ENCODE assay signal across 16 mouse cellular contexts in the genomic region with DNA sequence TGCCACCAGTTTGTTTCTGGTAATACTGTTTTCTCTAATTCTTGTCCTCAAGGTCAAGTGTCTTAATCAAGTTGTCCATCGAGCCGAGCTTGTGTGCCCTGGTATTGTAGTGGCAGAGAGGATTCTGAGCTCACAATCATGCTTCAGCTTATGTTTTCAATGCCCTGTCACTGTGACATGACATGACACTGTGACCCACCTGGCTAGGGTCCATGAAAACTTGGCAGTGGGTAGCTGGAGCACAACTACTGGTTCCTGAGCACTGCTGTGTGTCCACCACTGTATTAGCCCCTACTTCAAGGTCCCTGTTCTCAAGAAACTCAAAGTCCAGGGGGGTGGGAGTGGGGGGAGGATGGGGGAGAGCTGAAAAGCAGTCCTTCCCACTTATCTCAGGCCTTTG.
DNase-seq lines count a peak whose midpoint lies in the region; ATAC-seq and TF ChIP-seq lines count a peak whose summit lies in the region.
"Had no signal": no experiment of that assay in that cellular context is flagged by ENCODE, and none has a peak within 500 bp of the region (broad histone marks: within the 10 kb centered on the region; RNA-seq: fewer than 3 reads in every experiment).

No protein-coding gene starts in this region.

- no peak for TF ChIP-seq EP300 in heart, postnatal 0 days (IDR thresholded peaks at IDR 0.05; ENCODE audit: low read depth)

- WGBS in heart, embryonic 11.5 days (ENCODE audit: insufficient replicate concordance) = 70% methylated on average over 2 of the region's 2 CpGs
- WGBS in heart, postnatal 0 days = 35% methylated on average over 2 of the region's 2 CpGs
- WGBS in forebrain, embryonic 12.5 days = 79% methylated on average over 2 of the region's 2 CpGs

- H3K4me3 ChIP-seq in heart, embryonic 11.5 days (ENCODE audit: low read depth, low read length) = no peak overlapping the region
- H3K4me3 ChIP-seq in heart, postnatal 0 days (ENCODE audit: low read depth, low read length) = no peak overlapping the region
- H3K4me3 ChIP-seq in forebrain, embryonic 12.5 days (replicated peaks) = no peak overlapping the region
- H3K4me3 ChIP-seq: embryonic facial prominence, embryonic 10.5 days; erythroblast, embryonic 14.5 days; forebrain, embryonic 15.5 days; hindbrain, embryonic 10.5 days; liver, embryonic 13.5 days; midbrain, embryonic 13.5 days had no signal

- H3K4me2 ChIP-seq in heart, embryonic 11.5 days = no peak overlapping the region
- H3K4me2 ChIP-seq in heart, postnatal 0 days (ENCODE audit: low read depth, low read length) = no peak overlapping the region
- H3K4me2 ChIP-seq in forebrain, embryonic 12.5 days = no peak overlapping the region
- H3K4me2 ChIP-seq: forebrain, embryonic 15.5 days; liver, embryonic 13.5 days; midbrain, embryonic 13.5 days had no signal

- no peak for ATAC-seq in heart, embryonic 11.5 days (replicated peaks; ENCODE audit: insufficient number of reproducible peaks, low FRiP score, low TSS enrichment)
- peak; percentile 90 for ATAC-seq in heart, postnatal 0 days (ENCODE audit: insufficient read depth, low read depth)
- no peak for ATAC-seq in forebrain, embryonic 12.5 days (ENCODE audit: low FRiP score)
- ATAC-seq: forebrain, embryonic 15.5 days; midbrain, embryonic 13.5 days had no signal

- H3K36me3 ChIP-seq in heart, embryonic 11.5 days (ENCODE audit: control insufficient read depth, insufficient read depth, low read length) = no peaks in the 10 kb centered on the region
- no peaks in the 10 kb centered on the region for H3K36me3 ChIP-seq in heart, postnatal 0 days (replicated peaks; ENCODE audit: control insufficient read depth, insufficient read depth, low read length)
- no peaks in the 10 kb centered on the region for H3K36me3 ChIP-seq in forebrain, embryonic 12.5 days (replicated peaks)
- H3K36me3 ChIP-seq: embryonic facial prominence, embryonic 10.5 days; forebrain, embryonic 15.5 days; hindbrain, embryonic 10.5 days; liver, embryonic 13.5 days; midbrain, embryonic 13.5 days had no signal

- no peaks in the 10 kb centered on the region for H3K9me3 ChIP-seq in heart, embryonic 11.5 days (replicated peaks; ENCODE audit: control insufficient read depth, low read length)
- no peaks in the 10 kb centered on the region for H3K9me3 ChIP-seq in heart, postnatal 0 days (replicated peaks; ENCODE audit: control insufficient read depth, low read length)
- H3K9me3 ChIP-seq in forebrain, embryonic 12.5 days = no peaks in the 10 kb centered on the region
- H3K9me3 ChIP-seq: embryonic facial prominence, embryonic 10.5 days; forebrain, embryonic 15.5 days; hindbrain, embryonic 10.5 days; liver, embryonic 13.5 days; midbrain, embryonic 13.5 days had no signal

- DNase-seq in adrenal gland, postnatal 36 days = peak; percentile 7 to 26
- DNase-seq in adrenal gland, adult 18-20 months (ENCODE audit: low spot score in 2 of 2) = no peak
- DNase-seq in heart, adult 8-10 months (ENCODE audit: low spot score) = peak; percentile 49
- peak; percentile 32 for DNase-seq in adipocyte (ENCODE audit: low spot score)
- DNase-seq in heart, postnatal 0 days (ENCODE audit: low spot score) = peak; percentile 62
- DNase-seq: cerebellum, adult 11-12 months; kidney, adult 8-10 months; liver, embryonic 13.5 days; thymus, postnatal 36 days had no signal

- H3K9ac ChIP-seq in heart, embryonic 11.5 days (ENCODE audit: low read depth, low read length) = no peak overlapping the region
- H3K9ac ChIP-seq in heart, postnatal 0 days (replicated peaks; ENCODE audit: low read depth, low read length) = no peak overlapping the region
- H3K9ac ChIP-seq in forebrain, embryonic 12.5 days = no peak overlapping the region
- H3K9ac ChIP-seq: forebrain, embryonic 15.5 days; liver, embryonic 13.5 days; midbrain, embryonic 13.5 days had no signal

- no peaks in the 10 kb centered on the region for H3K27me3 ChIP-seq in heart, embryonic 11.5 days (ENCODE audit: control insufficient read depth, insufficient read depth, low read length)
- H3K27me3 ChIP-seq in heart, postnatal 0 days (ENCODE audit: control insufficient read depth, insufficient read depth, low read length) = no peaks in the 10 kb centered on the region
- H3K27me3 ChIP-seq in forebrain, embryonic 12.5 days = no peaks in the 10 kb centered on the region
- H3K27me3 ChIP-seq: forebrain, embryonic 15.5 days; liver, embryonic 13.5 days; midbrain, embryonic 13.5 days had no signal

- H3K27ac ChIP-seq in heart, embryonic 11.5 days (ENCODE audit: low read depth, low read length) = no peak overlapping the region
- peak overlapping the region; percentile 48 for H3K27ac ChIP-seq in heart, postnatal 0 days (ENCODE audit: low read depth)
- H3K27ac ChIP-seq in forebrain, embryonic 12.5 days = no peak overlapping the region
- H3K27ac ChIP-seq: embryonic facial prominence, embryonic 10.5 days; forebrain, embryonic 15.5 days; hindbrain, embryonic 10.5 days; liver, embryonic 13.5 days; midbrain, embryonic 13.5 days had no signal

- no peaks in the 10 kb centered on the region for H3K4me1 ChIP-seq in heart, embryonic 11.5 days (ENCODE audit: control insufficient read depth, insufficient read depth, low read length)
- H3K4me1 ChIP-seq in heart, postnatal 0 days (ENCODE audit: control insufficient read depth, insufficient read depth) = 0 out of 2 replicates have a peak, but pooled peaks cover 6% of the 10 kb centered on the region
- no peaks in the 10 kb centered on the region for H3K4me1 ChIP-seq in forebrain, embryonic 12.5 days
- H3K4me1 ChIP-seq: embryonic facial prominence, embryonic 10.5 days; forebrain, embryonic 15.5 days; hindbrain, embryonic 10.5 days; liver, embryonic 13.5 days; midbrain, embryonic 13.5 days had no signal

- TF ChIP-seq CTCF in heart, postnatal 0 days (IDR thresholded peaks at IDR 0.05; ENCODE audit: low read depth) = no peak

Comparison
In these comparisons a context has a peak if more than half of its experiments do, and no peak if none do; other contexts are left out.
1. DNase-seq: peak in adrenal gland, postnatal 36 days (2 of 2), heart, adult 8-10 months (single experiment), adipocyte (single experiment) and heart, postnatal 0 days (single experiment); none in adrenal gland, adult 18-20 months (0 of 2).